Mouse (Mus musculus) liver, embryonic 14.5 days (tissue): ENCODE measurements around the gene Psme2b.
"Not testable (repeated sequence)": the region's sequence is repeated elsewhere in the genome, so short reads cannot be mapped to it uniquely, and the experiment has no call there.

ENCODE experiments used
- CTCF ChIP-seq: IDR thresholded peaks from 2 replicates; pipeline ENCODE4 v1.5.1; 2016; ENCODE audit warnings: antibody characterized with exemption, low read depth, control low read depth
- EP300 ChIP-seq: IDR thresholded peaks from 2 replicates; pipeline ENCODE4 v1.6.1; 2016; ENCODE audit warnings: antibody characterized with exemption, low read depth

GRCm38 (mm10) chr11:48928068-48928467 is 17.9 kb downstream of the Psme2b start:
- not testable (repeated sequence) for TF ChIP-seq CTCF, EP300
